Mouse (Mus musculus): ENCODE measurements around the gene Fgfr2.

Gene Fgfr2

GRCm38 (mm10) chr7:132693561-132693960 is 429.6 kb downstream of the Fgfr2 start:
- no peak for DNase-seq (ENCODE audit: low spot score in 2 of 2)

- DNase-seq (ENCODE audit: low spot score in 2 of 2): no peak
Measured at GRCm38 (mm10) chr7:132692719-132693118, 430.4 kb downstream of the Fgfr2 start.

GRCm38 (mm10) chr7:132690716-132691472 is 432.3 kb downstream of the Fgfr2 start:
- no peak for DNase-seq (ENCODE audit: low spot score in 2 of 2)

GRCm38 (mm10) chr7:132689722-132690121 is 433.4 kb downstream of the Fgfr2 start:
- DNase-seq (ENCODE audit: low spot score in 2 of 2): no peak

GRCm38 (mm10) chr7:132688721-132689120 is 434.4 kb downstream of the Fgfr2 start:
- no peak for DNase-seq (ENCODE audit: low spot score in 2 of 2)

- no peak for DNase-seq (ENCODE audit: low spot score in 2 of 2)
Measured at GRCm38 (mm10) chr7:132687897-132688296, 435.3 kb downstream of the Fgfr2 start.

GRCm38 (mm10) chr7:132686515-132686914 is 436.6 kb downstream of the Fgfr2 start:
- peak; percentile 21 to 66 for DNase-seq (ENCODE audit: low spot score in 2 of 2)

- DNase-seq (ENCODE audit: low spot score in 2 of 2): no peak
Measured at GRCm38 (mm10) chr7:132683923-132684322, 439.2 kb downstream of the Fgfr2 start.

- DNase-seq (ENCODE audit: low spot score in 2 of 2): no peak
Measured at GRCm38 (mm10) chr7:132682901-132683300, 440.2 kb downstream of the Fgfr2 start.

GRCm38 (mm10) chr7:132682336-132682735 is 440.8 kb downstream of the Fgfr2 start:
- no peak for DNase-seq (ENCODE audit: low spot score in 2 of 2)

- DNase-seq (ENCODE audit: low spot score in 2 of 2): no peak
Measured at GRCm38 (mm10) chr7:132681831-132682230, 441.3 kb downstream of the Fgfr2 start.

- no peak for DNase-seq (ENCODE audit: low spot score in 2 of 2)
Measured at GRCm38 (mm10) chr7:132681296-132681695, 441.9 kb downstream of the Fgfr2 start.

- no peak for DNase-seq (ENCODE audit: low spot score in 2 of 2)
Measured at GRCm38 (mm10) chr7:132679549-132679948, 443.6 kb downstream of the Fgfr2 start.

- no peak for DNase-seq (ENCODE audit: low spot score in 2 of 2)
Measured at GRCm38 (mm10) chr7:132679117-132679516, 444.0 kb downstream of the Fgfr2 start.

GRCm38 (mm10) chr7:132675922-132676321 is 447.2 kb downstream of the Fgfr2 start:
- DNase-seq (ENCODE audit: low spot score in 2 of 2): no peak

- no peak for DNase-seq (ENCODE audit: low spot score in 2 of 2)
Measured at GRCm38 (mm10) chr7:132673931-132674755, 449.0 kb downstream of the Fgfr2 start.

GRCm38 (mm10) chr7:132672481-132672959 is 450.6 kb downstream of the Fgfr2 start:
- peak in 1 of 2 experiments; percentile 64 for DNase-seq (ENCODE audit: low spot score in 2 of 2)

GRCm38 (mm10) chr7:132670863-132671165 is 452.3 kb downstream of the Fgfr2 start:
- DNase-seq (ENCODE audit: low spot score in 2 of 2): no peak

- DNase-seq (ENCODE audit: low spot score in 2 of 2): no peak
Measured at GRCm38 (mm10) chr7:132669999-132670862, 452.9 kb downstream of the Fgfr2 start.

- DNase-seq (ENCODE audit: low spot score in 2 of 2): no peak
Measured at GRCm38 (mm10) chr7:132668604-132669003, 454.5 kb downstream of the Fgfr2 start.

- no peak for DNase-seq (ENCODE audit: low spot score in 2 of 2)
Measured at GRCm38 (mm10) chr7:132666516-132666915, 456.6 kb downstream of the Fgfr2 start.
